8 mouse cellular contexts compared by ENCODE assay signal in the genomic region with DNA sequence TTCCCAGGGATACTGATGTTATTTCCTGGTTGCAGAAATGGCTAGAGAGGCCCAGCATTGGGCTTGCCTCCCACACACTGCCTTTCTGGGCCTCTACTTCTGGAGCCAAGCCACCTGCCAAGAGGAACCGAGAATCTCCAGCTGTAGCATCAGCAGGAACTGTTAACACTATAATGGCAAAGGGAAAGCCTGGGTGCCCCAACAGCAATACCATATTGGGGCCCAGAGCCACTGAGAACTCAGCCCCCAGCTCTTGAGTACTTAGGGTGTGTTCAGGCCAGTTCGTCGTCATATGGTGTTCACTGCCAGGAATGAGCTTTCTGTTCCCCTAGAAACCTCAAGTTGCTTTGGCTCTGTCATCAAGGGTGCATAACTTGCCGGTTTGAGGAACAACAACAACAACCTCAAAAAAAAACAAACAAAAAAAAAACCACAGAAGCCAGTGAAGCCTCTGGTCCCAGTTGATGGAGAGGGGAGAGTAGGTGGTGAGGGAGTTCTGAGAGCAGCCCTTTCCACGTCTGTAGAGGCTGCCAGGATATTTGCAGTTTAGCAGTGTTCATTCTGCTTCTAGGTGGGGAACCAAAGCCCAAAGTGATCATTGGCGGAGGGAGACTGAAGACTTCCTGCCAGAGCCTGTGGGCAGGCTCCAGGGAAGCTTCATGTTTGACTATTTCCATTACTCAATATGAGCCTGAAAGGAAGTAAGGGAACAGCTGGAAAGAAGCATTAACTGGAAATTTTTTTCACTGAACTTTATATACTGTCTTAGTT. TPM values are rescaled to one million over a fixed set of nuclear protein-coding genes. Genes with fewer than 3 reads are reported as not detected.
A peak's percentile ranks its signal among the peaks of the same experiment; 100 is the strongest.
DNase-seq lines count a peak whose midpoint lies in the region; TF ChIP-seq lines count a peak whose summit lies in the region.
"Had no signal": no experiment of that assay in that cellular context is flagged by ENCODE, and none has a peak within 500 bp of the region (broad histone marks: within the 10 kb centered on the region; RNA-seq: fewer than 3 reads in every experiment).

No protein-coding gene starts in this region.

- H3K4me1 ChIP-seq in bone marrow macrophage, adult 2 months (ENCODE audit: control insufficient read depth, insufficient read depth, low read length): peaks cover 19% of the 10 kb centered on the region
- H3K4me1 ChIP-seq: midbrain, embryonic 10.5 days had no signal

- peak overlapping the region; percentile 86 for H3K27ac ChIP-seq in bone marrow macrophage, adult 2 months (ENCODE audit: insufficient read depth, low read depth, low read length)
- H3K27ac ChIP-seq: midbrain, embryonic 10.5 days had no signal

- H3K4me3 ChIP-seq in bone marrow macrophage, adult 2 months (ENCODE audit: insufficient read depth, low read length): no peak overlapping the region
- H3K4me3 ChIP-seq: midbrain, embryonic 10.5 days had no signal

- DNase-seq in layer of hippocampus, adult 9-11 months: peak; percentile 67
- DNase-seq in layer of hippocampus, adult 9-10 months (ENCODE audit: low spot score): no peak
- DNase-seq in gastrocnemius, adult 18-20 months (ENCODE audit: low spot score): peak; percentile 51
- peak; percentile 28 to 39 for DNase-seq in lung, adult 18-20 months
- no peak for DNase-seq in spleen, postnatal 36 days (ENCODE audit: low spot score in 2 of 2)
- no peak for DNase-seq in cerebellum, postnatal 25 days

- no peak for TF ChIP-seq CTCF in bone marrow macrophage, adult 2 months (IDR thresholded peaks at IDR 0.05; ENCODE audit: low read depth, low read length)

- TF ChIP-seq POLR2A in bone marrow macrophage, adult 2 months (IDR thresholded peaks at IDR 0.05; ENCODE audit: borderline replicate concordance, low read depth, low read length): no peak

RNA-seq across cellular contexts. Expression of gene Tnip2, which starts 26.3 kb away (rescaled TPM):
- 34.2 and 43.9 TPM in 2 replicates for polyA plus RNA-seq in bone marrow macrophage, adult 2 months (2012; ENCODE audit: insufficient read depth, insufficient read length, missing spikeins)
- total RNA-seq in gastrocnemius, adult 18-20 months (2021): 1 to 10 TPM; 1.8 to 3.8 TPM

RNA-seq across cellular contexts. Expression of gene Sh3bp2, which starts 38.1 kb away (rescaled TPM):
- 129 and 132 TPM in 2 replicates for polyA plus RNA-seq in bone marrow macrophage, adult 2 months (2012; ENCODE audit: insufficient read depth, insufficient read length, missing spikeins)
- 1 to 10 TPM in 1 of 2 experiments, under 1 TPM in 1; 0.59 to 1.4 TPM for total RNA-seq in gastrocnemius, adult 18-20 months (2021)

Comparison
In these comparisons a context has a peak if more than half of its experiments do, and no peak if none do; other contexts are left out.
1. DNase-seq: peak in layer of hippocampus, adult 9-11 months (single experiment), gastrocnemius, adult 18-20 months (single experiment) and lung, adult 18-20 months (2 of 2); none in layer of hippocampus, adult 9-10 months (single experiment), spleen, postnatal 36 days (0 of 2) and cerebellum, postnatal 25 days (0 of 2).